Mouse (Mus musculus): ENCODE results near the gene Txn2. TPM values are rescaled to one million over a fixed set of nuclear protein-coding genes. Genes with fewer than 3 reads are reported as not detected.

Txn2 gene
- polyA plus RNA-seq, 1 experiment from 2014 or later: 234 TPM

- no peaks in the 10 kb centered on the region for H3K27me3 ChIP-seq (replicated peaks; ENCODE audit: control insufficient read depth, insufficient read depth, low read length)
- no peak overlapping the region for H3K27ac ChIP-seq (replicated peaks; ENCODE audit: low read depth, low read length)
- WGBS: 81% methylated on average over 3 of the region's 3 CpGs
- no peak overlapping the region for H3K9ac ChIP-seq (ENCODE audit: low read depth, low read length)
- no peak overlapping the region for H3K4me2 ChIP-seq (ENCODE audit: low read depth, low read length)
- no peaks in the 10 kb centered on the region for H3K4me1 ChIP-seq (ENCODE audit: control insufficient read depth, insufficient read depth, low read length)
- H3K4me3 ChIP-seq (ENCODE audit: low read depth, low read length): no peak overlapping the region
- no peaks in the 10 kb centered on the region for H3K9me3 ChIP-seq (ENCODE audit: control insufficient read depth, low read length)
- DNase-seq (ENCODE audit: low spot score) (no peak), ATAC-seq (ENCODE audit: low read depth) (no peak)
- H3K36me3 ChIP-seq (ENCODE audit: control insufficient read depth, insufficient read depth, low read length): peaks cover 10% of the 10 kb centered on the region; the same call in 1 of the 2 replicates
These were observed 12.8 kb upstream of the Txn2 start for GRCm38 (mm10) chr15:77941563-77941962.

- Histone ChIP-seq H3K27ac (replicated peaks; ENCODE audit: low read depth, low read length) (no peak overlapping the region), H3K9ac (ENCODE audit: low read depth, low read length) (no peak overlapping the region), H3K4me2 (ENCODE audit: low read depth, low read length) (no peak overlapping the region), H3K4me1 (ENCODE audit: control insufficient read depth, insufficient read depth, low read length) (peaks cover 4% of the 10 kb centered on the region; the same call in 1 of the 2 replicates), H3K36me3 (ENCODE audit: control insufficient read depth, insufficient read depth, low read length) (no peaks in the 10 kb centered on the region), H3K4me3 (ENCODE audit: low read depth, low read length) (no peak overlapping the region), H3K27me3 (replicated peaks; ENCODE audit: control insufficient read depth, insufficient read depth, low read length) (no peaks in the 10 kb centered on the region), H3K9me3 (ENCODE audit: control insufficient read depth, low read length) (no peaks in the 10 kb centered on the region)
- 72% methylated on average over 5 of the region's 5 CpGs for WGBS
- DNase-seq (ENCODE audit: low spot score) (no peak), ATAC-seq (ENCODE audit: low read depth) (no peak)
These were observed 9.7 kb upstream of the Txn2 start for GRCm38 (mm10) chr15:77938516-77938915.

GRCm38 (mm10) chr15:77935673-77936375 is 7.0 kb upstream of the Txn2 start:
- H3K27ac ChIP-seq (replicated peaks; ENCODE audit: low read depth, low read length): no peak overlapping the region
- DNase-seq (ENCODE audit: low spot score): no peak
- no peaks in the 10 kb centered on the region for H3K36me3 ChIP-seq (ENCODE audit: control insufficient read depth, insufficient read depth, low read length)
- WGBS: 72% methylated on average over 14 of the region's 14 CpGs
- no peaks in the 10 kb centered on the region for H3K9me3 ChIP-seq (ENCODE audit: control insufficient read depth, low read length)
- no peaks in the 10 kb centered on the region for H3K27me3 ChIP-seq (replicated peaks; ENCODE audit: control insufficient read depth, insufficient read depth, low read length)
- no peak for ATAC-seq (ENCODE audit: low read depth)
- peaks cover 5% of the 10 kb centered on the region; the same call in 1 of the 2 replicates for H3K4me1 ChIP-seq (ENCODE audit: control insufficient read depth, insufficient read depth, low read length)
- H3K4me3 ChIP-seq (ENCODE audit: low read depth, low read length): no peak overlapping the region
- H3K4me2 ChIP-seq (ENCODE audit: low read depth, low read length): no peak overlapping the region
- no peak overlapping the region for H3K9ac ChIP-seq (ENCODE audit: low read depth, low read length)

GRCm38 (mm10) chr15:77934968-77935367 is 6.2 kb upstream of the Txn2 start:
- no peak overlapping the region for H3K4me3 ChIP-seq (ENCODE audit: low read depth, low read length)
- no peak overlapping the region for H3K27ac ChIP-seq (replicated peaks; ENCODE audit: low read depth, low read length)
- no peaks in the 10 kb centered on the region for H3K36me3 ChIP-seq (ENCODE audit: control insufficient read depth, insufficient read depth, low read length)
- ATAC-seq (ENCODE audit: low read depth) (no peak), DNase-seq (ENCODE audit: low spot score) (no peak)
- 60% methylated on average over 5 of the region's 5 CpGs for WGBS
- no peaks in the 10 kb centered on the region for H3K9me3 ChIP-seq (ENCODE audit: control insufficient read depth, low read length)
- no peaks in the 10 kb centered on the region for H3K27me3 ChIP-seq (replicated peaks; ENCODE audit: control insufficient read depth, insufficient read depth, low read length)
- H3K4me1 ChIP-seq (ENCODE audit: control insufficient read depth, insufficient read depth, low read length): peaks cover 5% of the 10 kb centered on the region; the same call in 1 of the 2 replicates
- H3K9ac ChIP-seq (ENCODE audit: low read depth, low read length): no peak overlapping the region
- H3K4me2 ChIP-seq (ENCODE audit: low read depth, low read length): no peak overlapping the region

GRCm38 (mm10) chr15:77934326-77934725 is 5.5 kb upstream of the Txn2 start:
- Histone ChIP-seq H3K4me2 (ENCODE audit: low read depth, low read length) (peak overlapping the region; percentile 50), H3K27ac (replicated peaks; ENCODE audit: low read depth, low read length) (no peak overlapping the region), H3K4me1 (ENCODE audit: control insufficient read depth, insufficient read depth, low read length) (peaks cover 11% of the 10 kb centered on the region), H3K9ac (ENCODE audit: low read depth, low read length) (peak overlapping the region; percentile 50; the same call in 1 of the 2 replicates), H3K27me3 (replicated peaks; ENCODE audit: control insufficient read depth, insufficient read depth, low read length) (no peaks in the 10 kb centered on the region), H3K4me3 (ENCODE audit: low read depth, low read length) (no peak overlapping the region), H3K9me3 (ENCODE audit: control insufficient read depth, low read length) (no peaks in the 10 kb centered on the region), H3K36me3 (ENCODE audit: control insufficient read depth, insufficient read depth, low read length) (no peaks in the 10 kb centered on the region)
- WGBS: 78% methylated on average over 11 of the region's 11 CpGs
- DNase-seq (ENCODE audit: low spot score): no peak
- no peak for ATAC-seq (ENCODE audit: low read depth)

- Histone ChIP-seq H3K27me3 (replicated peaks; ENCODE audit: control insufficient read depth, insufficient read depth, low read length) (no peaks in the 10 kb centered on the region), H3K4me1 (ENCODE audit: control insufficient read depth, insufficient read depth, low read length) (peaks cover 11% of the 10 kb centered on the region), H3K4me3 (ENCODE audit: low read depth, low read length) (peak overlapping the region; percentile 21), H3K27ac (replicated peaks; ENCODE audit: low read depth, low read length) (no peak overlapping the region), H3K36me3 (ENCODE audit: control insufficient read depth, insufficient read depth, low read length) (no peaks in the 10 kb centered on the region), H3K9ac (ENCODE audit: low read depth, low read length) (peak overlapping the region; percentile 50; the same call in 1 of the 2 replicates), H3K9me3 (ENCODE audit: control insufficient read depth, low read length) (no peaks in the 10 kb centered on the region), H3K4me2 (ENCODE audit: low read depth, low read length) (peak overlapping the region; percentile 50)
- ATAC-seq (ENCODE audit: low read depth) (peak; percentile 13; the same call in 1 of the 2 replicates), DNase-seq (ENCODE audit: low spot score) (peak; percentile 92)
- 0% methylated on average over 14 of the region's 14 CpGs for WGBS
These were observed 5.0 kb upstream of the Txn2 start for GRCm38 (mm10) chr15:77933770-77934169.

GRCm38 (mm10) chr15:77933222-77933621 is 4.4 kb upstream of the Txn2 start:
- Histone ChIP-seq H3K9me3 (ENCODE audit: control insufficient read depth, low read length) (no peaks in the 10 kb centered on the region), H3K4me1 (ENCODE audit: control insufficient read depth, insufficient read depth, low read length) (peaks cover 11% of the 10 kb centered on the region), H3K36me3 (ENCODE audit: control insufficient read depth, insufficient read depth, low read length) (no peaks in the 10 kb centered on the region), H3K4me3 (ENCODE audit: low read depth, low read length) (no peak overlapping the region), H3K9ac (ENCODE audit: low read depth, low read length) (no peak overlapping the region), H3K27ac (replicated peaks; ENCODE audit: low read depth, low read length) (no peak overlapping the region), H3K27me3 (replicated peaks; ENCODE audit: control insufficient read depth, insufficient read depth, low read length) (no peaks in the 10 kb centered on the region), H3K4me2 (ENCODE audit: low read depth, low read length) (peak overlapping the region; percentile 50; the same call in 1 of the 2 replicates)
- ATAC-seq (ENCODE audit: low read depth): no peak
- 61% methylated on average over 3 of the region's 3 CpGs for WGBS
- no peak for DNase-seq (ENCODE audit: low spot score)

- ATAC-seq (ENCODE audit: low read depth) (no peak), DNase-seq (ENCODE audit: low spot score) (no peak)
- peaks cover 15% of the 10 kb centered on the region for H3K4me1 ChIP-seq (ENCODE audit: control insufficient read depth, insufficient read depth, low read length)
- H3K36me3 ChIP-seq (ENCODE audit: control insufficient read depth, insufficient read depth, low read length): peaks cover 6% of the 10 kb centered on the region
- no peak overlapping the region for H3K4me3 ChIP-seq (ENCODE audit: low read depth, low read length)
- WGBS: 66% methylated on average over 6 of the region's 6 CpGs
- no peaks in the 10 kb centered on the region for H3K9me3 ChIP-seq (ENCODE audit: control insufficient read depth, low read length)
- no peaks in the 10 kb centered on the region for H3K27me3 ChIP-seq (replicated peaks; ENCODE audit: control insufficient read depth, insufficient read depth, low read length)
- H3K27ac ChIP-seq (replicated peaks; ENCODE audit: low read depth, low read length): no peak overlapping the region
- H3K4me2 ChIP-seq (ENCODE audit: low read depth, low read length): no peak overlapping the region
- H3K9ac ChIP-seq (ENCODE audit: low read depth, low read length): no peak overlapping the region
These were observed 2.8 kb upstream of the Txn2 start for GRCm38 (mm10) chr15:77931689-77932016.
